Mouse (Mus musculus) central nervous system, embryonic 14 days (tissue): ENCODE data around the gene P2ry6. TPM values are rescaled to one million over a fixed set of nuclear protein-coding genes. Genes with fewer than 3 reads are reported as not detected.

Source experiments
- polyA plus RNA-seq: library from polyadenylated mRNA; depleted of rRNA; stranded (reverse); fragments of >200 nt; gene quantifications from 2 replicates; pipeline ENCODE4 v1.2.3, GENCODE M21; 2012; rRNA removed

P2ry6 gene
- polyA plus RNA-seq = 2.9 and 3.1 TPM in 2 replicates

DNA sequence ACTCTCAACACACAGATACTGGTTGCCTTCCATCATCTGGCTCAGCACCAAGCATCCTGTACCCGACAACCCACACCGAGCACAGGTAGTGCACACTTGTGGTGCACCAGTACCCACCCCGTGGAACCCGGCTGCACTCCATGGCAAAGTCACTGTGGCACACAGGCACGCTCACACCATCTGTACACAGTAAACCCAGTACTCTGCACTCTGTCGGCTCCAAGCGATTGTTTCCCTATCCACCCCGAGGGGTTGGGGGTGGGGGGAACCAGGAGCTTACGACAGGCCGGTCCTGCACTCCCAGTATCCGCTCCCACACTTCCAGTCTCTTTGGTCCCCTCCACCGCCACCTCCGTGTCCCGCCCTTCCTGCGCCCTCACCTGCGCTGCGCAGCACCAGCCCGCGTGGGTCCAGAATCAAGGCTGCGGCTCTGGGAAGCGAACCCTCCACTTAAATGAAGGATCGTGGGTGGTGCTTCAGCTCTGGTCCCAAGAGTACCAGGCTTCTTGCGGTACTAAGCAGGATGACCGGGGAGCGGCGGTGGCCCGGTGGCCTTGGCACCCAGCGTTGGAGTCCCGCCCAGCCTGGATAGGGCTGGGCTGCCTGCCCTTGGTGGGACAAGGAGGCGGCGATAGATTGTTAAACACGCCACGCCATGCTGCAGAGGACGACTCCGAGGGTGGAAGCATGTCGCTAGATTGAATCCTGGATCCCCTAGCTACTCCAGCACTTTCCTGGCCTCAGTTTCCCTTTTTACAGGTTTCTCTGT, at the start of gene P2ry6:
P2ry6 (minus strand) TSS at position 515 of the 769 bp plus-strand sequence.

GRCm38 (mm10) chr7:101012541-101012940, 38.1 kb upstream of the P2ry6 start, which contains the start of gene P2ry2:
Gene P2ry2 (minus strand): TSS chr7:101012866.

DNA sequence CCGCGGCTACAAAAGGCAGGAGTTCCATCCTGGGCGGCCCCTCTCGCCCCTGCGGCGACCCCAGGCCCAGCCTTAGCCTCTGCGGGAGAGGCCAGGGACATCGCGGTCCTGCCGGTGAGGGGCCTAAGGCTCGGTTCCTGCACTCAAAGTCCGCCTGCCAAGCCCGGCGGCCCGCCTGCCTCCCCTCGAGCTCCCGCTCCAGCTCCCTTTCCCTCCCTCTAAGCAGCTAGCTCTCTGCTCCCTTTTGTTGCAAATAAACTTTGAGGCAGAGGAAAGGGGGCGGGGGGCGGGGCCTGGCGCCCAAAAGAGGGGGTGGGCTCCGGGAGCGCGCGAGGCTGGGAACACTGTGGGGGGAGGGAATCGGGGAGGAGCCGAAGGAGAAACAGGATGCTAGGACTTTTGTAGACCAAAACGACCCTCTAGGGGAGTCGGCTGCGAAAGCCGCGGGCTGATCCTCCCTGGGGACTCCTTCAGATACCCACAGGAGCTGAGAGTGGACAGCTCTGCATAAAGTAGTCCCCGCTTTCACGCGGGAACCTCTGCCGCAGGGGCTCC, 42.4 kb downstream of the P2ry6 start, which contains the start of gene Arhgef17:
Arhgef17 (minus strand) TSS at position 182 of the 555 bp plus-strand sequence.

Other genes starting within 250 kb of the P2ry6 start
- 5.0 and 6.0 TPM in 2 replicates for gene Relt, start 111.2 kb downstream of the P2ry6 start, polyA plus RNA-seq
- 21.5 and 26.5 TPM in 2 replicates for gene Arhgef17, start 42.5 kb downstream of the P2ry6 start, polyA plus RNA-seq
- 0.16 and 0.51 TPM in 2 replicates for gene P2ry2, start 38.2 kb upstream of the P2ry6 start, polyA plus RNA-seq
- gene Fchsd2, start 118.2 kb upstream of the P2ry6 start, polyA plus RNA-seq = 42.1 and 43.0 TPM in 2 replicates